Mouse (Mus musculus): ENCODE data around the gene Uggt1. TPM values are rescaled to one million over a fixed set of nuclear protein-coding genes. Genes with fewer than 3 reads are reported as not detected.

The Uggt1 gene
- 31.5 and 32.5 TPM in 2 replicates for polyA plus RNA-seq (2012; rRNA removed)

GRCm38 (mm10) chr1:36244058-36244827 is at the start of gene Uggt1:
Uggt1 (minus strand) TSS chr1:36244720.

GRCm38 (mm10) chr1:36274455-36274854 is 29.9 kb upstream of the Uggt1 start, which contains the start of gene Neurl3:
Neurl3 (minus strand) TSS chr1:36274679.

Other genes starting within 250 kb of the Uggt1 start
- 43.1 and 53.2 TPM in 2 replicates for gene Hs6st1, start 176.3 kb downstream of the Uggt1 start, polyA plus RNA-seq (2012; rRNA removed)
- 0.91 and 1.2 TPM in 2 replicates for gene Neurl3, start 30.0 kb upstream of the Uggt1 start, polyA plus RNA-seq (2012; rRNA removed)
- gene Arid5a, start 63.0 kb upstream of the Uggt1 start, polyA plus RNA-seq (2012; rRNA removed) = 0.85 and 2.4 TPM in 2 replicates
- gene Kansl3, start 124.5 kb upstream of the Uggt1 start, polyA plus RNA-seq (2012; rRNA removed) = 50.1 and 56.0 TPM in 2 replicates
- gene Fer1l5, start 127.6 kb upstream of the Uggt1 start, polyA plus RNA-seq (2012; rRNA removed) = 0.05 TPM in 1 of 2 replicates, not detected in the other
- gene Lman2l, start 200.6 kb upstream of the Uggt1 start, polyA plus RNA-seq (2012; rRNA removed) = 38.0 and 38.9 TPM in 2 replicates
- gene Cnnm4, start 226.9 kb upstream of the Uggt1 start, polyA plus RNA-seq (2012; rRNA removed) = 3.6 and 5.2 TPM in 2 replicates